Mouse (Mus musculus): ENCODE results near the gene Enpp6.

Enpp6 gene

DNA sequence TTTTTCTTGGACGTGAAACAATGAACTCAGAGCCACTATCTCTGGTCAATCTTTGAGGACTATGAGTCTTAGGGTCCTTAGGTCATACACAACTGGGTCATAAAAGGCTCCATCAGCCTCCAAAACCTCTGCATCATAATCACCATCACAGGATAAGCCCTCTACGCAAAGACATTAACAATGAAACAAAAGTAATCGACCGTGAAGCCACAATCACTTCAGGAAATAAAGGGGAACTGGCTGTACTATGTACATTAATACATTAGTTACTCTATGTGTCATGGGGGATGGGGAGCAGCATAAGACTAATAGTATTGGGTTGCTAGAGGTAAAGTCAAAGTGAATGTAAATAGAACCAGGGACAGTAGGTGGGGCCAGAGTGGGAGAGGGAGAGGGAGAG is 59.7 kb downstream of the Enpp6 start:
- in situ Hi-C loops (cut with MboI; ENCODE audit: low pct_unique_long_range_greater_than_20kb in 1 of 2, low sequenced_read_pairs in 2 of 2, unreplicated experiment in 1 of 2), result no loop called here

DNA sequence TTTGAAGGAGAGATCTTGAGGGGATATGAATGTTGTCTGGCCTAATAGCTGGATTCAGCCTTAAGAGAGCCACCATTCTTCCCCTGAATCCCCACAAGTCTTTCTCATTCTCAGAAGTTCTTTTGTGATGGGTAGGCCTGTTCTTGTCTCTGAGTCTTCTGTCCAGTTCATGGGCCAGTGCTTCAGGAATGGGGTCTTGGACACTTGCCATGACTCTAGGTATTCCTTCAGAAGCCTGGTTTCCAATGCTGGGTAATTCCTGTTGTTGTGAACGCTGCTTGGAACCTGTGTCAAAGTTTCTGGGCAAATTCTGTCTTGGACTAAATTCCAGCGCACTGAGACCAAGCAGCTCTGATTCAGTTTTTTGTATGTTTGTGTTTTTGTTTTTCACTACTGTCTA is 60.5 kb downstream of the Enpp6 start:
- in situ Hi-C loops (cut with MboI; ENCODE audit: low pct_unique_long_range_greater_than_20kb in 1 of 2, low sequenced_read_pairs in 2 of 2, unreplicated experiment in 1 of 2), result no loop called here

DNA sequence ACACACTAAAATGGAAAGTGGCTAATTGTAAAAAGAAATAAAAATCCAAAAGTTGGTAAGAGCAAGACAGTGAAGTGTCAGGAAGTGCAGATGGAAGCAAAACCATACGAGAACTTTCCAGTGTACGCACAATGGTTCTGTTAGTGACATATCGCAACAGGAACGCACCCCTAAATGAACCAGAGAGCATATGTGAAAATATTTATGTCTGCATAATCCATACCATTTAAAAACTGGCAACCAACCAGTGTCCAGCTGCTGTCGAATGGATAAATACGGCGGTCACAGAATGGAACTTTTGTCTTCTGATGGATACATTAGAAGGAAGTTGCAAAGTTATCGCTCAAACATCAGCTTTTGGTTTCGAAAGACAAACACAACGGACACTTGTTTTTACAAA is 61.9 kb downstream of the Enpp6 start:
- in situ Hi-C loops (cut with MboI; ENCODE audit: low pct_unique_long_range_greater_than_20kb in 1 of 2, low sequenced_read_pairs in 2 of 2, unreplicated experiment in 1 of 2), result no loop called here

DNA sequence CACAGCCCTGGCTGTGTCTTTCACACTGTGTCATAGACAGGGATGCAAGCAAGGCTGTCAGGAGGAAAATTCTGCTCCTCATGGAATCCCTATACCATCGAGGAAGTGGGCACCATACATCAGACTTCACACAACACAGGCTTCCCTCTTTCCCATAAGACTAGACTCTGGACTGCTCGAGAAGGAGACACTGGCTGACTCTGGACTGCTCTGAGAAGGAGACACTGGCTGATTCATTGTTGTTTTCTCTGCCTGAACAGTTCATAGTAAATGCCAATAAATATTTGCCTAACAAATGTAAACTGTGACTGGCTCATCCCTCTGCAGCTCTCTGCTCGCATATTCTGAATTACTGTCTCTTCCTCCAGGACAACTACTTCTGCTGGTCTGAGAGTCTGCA is 66.0 kb downstream of the Enpp6 start:
- in situ Hi-C loops (cut with MboI; ENCODE audit: low pct_unique_long_range_greater_than_20kb in 1 of 2, low sequenced_read_pairs in 2 of 2, unreplicated experiment in 1 of 2), result no loop called here

DNA sequence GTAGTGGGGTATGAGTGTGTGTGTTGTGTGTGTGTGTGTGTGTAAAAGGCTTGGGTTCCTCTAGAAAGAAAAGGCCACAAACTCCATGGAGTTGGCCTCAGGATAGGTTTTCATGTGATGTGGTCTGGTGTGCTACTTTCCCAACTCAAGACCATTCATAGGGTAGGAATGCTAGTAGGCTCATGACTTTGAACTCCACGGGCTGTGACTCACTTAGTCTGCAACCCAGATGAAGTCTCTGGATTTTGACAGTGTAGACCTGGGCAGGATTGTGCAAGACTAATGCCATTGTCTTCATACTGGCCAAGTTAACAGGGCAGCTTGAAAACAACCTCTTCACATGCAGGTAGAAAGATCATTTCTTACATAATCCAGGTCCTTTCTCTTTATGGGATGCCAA is 69.4 kb downstream of the Enpp6 start:
- in situ Hi-C loops (cut with MboI; ENCODE audit: low pct_unique_long_range_greater_than_20kb in 1 of 2, low sequenced_read_pairs in 2 of 2, unreplicated experiment in 1 of 2), result no loop called here

DNA sequence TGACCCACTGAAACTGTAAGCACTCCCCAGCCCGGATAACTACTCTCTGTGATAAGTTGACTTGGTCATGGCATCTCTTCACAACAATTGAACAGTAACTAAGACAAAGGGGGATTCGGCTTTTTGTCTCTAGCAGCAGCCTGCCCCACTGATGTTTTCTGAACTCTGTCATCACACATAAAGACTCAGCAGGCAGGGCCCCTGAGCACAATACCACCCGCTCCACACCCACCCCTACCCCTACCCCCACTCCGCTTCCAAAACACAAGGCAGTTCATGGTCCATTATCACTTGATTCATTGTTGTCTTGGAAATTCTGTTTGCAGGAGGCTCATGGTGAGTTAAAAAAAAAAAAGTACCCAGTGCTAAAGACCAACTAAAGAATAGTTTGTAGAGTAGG is 71.8 kb downstream of the Enpp6 start:
- in situ Hi-C loops (cut with MboI; ENCODE audit: low pct_unique_long_range_greater_than_20kb in 1 of 2, low sequenced_read_pairs in 2 of 2, unreplicated experiment in 1 of 2), result no loop called here

DNA sequence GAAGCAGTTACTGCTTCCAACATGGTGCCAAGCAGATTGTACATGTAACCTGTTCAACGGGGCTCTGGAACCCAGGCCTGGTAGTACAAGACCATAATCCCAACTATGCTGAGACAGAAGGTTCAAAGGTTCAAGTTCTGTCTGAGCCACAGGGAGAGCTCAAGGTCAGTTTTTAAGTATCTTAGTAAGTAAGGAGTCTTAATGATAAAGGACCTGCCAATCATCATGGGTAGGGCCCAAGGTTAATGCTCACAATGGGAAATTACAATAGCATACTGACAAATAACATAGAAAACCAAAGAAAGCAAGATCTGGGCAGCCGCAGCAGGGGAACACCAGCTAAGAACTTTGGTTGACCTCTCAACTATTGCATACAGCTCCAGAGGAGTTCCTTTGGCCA is 72.3 kb downstream of the Enpp6 start:
- in situ Hi-C loops (cut with MboI; ENCODE audit: low pct_unique_long_range_greater_than_20kb in 1 of 2, low sequenced_read_pairs in 2 of 2, unreplicated experiment in 1 of 2), result no loop called here

DNA sequence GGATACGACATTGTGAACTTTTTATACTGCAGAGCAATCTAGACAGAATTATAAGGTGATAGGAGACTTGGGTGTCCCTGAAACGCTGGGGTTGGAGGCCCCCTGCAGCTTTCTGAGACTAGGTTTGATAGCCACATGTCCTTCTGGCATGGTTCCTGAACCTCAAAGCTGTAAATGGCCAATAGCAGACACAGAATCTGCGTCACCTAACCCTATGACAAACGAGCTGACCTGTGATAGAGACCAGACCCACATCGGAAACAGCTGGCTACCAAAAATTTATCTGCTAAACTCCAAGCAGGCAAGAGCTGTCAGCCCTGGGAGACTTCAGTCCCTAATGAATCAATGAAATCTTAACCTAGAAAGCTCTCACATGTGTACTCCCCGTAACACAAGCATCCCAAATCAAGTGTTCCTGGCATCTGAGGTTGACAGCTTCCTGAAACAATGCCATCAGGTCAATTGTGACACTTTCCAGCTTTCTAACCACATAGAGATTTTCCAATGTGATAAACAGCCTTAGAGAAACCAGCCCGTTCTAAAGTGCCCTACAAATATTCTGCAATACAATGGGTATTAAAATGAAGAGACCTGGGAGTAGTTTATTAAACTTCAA is 74.5 kb downstream of the Enpp6 start:
- in situ Hi-C loops (cut with MboI; ENCODE audit: low pct_unique_long_range_greater_than_20kb in 1 of 2, low sequenced_read_pairs in 2 of 2, unreplicated experiment in 1 of 2), result no loop called here

DNA sequence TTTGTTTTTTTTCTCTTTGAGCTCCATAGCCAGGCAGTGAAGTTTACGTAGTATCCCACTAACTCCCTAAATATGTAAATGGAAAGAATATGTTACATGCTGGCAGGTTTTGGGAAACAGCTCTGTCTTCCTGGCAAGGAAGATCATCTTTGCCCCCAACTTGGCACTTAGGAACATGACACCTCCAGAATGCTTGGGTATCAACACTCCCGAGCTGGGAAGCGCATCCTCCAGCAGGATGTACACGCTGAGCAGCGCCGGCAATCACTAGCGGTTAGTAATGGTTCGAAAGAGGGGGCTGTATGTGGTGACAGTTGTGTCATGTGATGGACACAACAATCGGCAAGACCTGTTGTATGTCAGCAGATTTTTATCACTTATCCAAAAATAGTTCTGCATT is 80.4 kb downstream of the Enpp6 start:
- in situ Hi-C loops (cut with MboI; ENCODE audit: low pct_unique_long_range_greater_than_20kb in 1 of 2, low sequenced_read_pairs in 2 of 2, unreplicated experiment in 1 of 2), result no loop called here

DNA sequence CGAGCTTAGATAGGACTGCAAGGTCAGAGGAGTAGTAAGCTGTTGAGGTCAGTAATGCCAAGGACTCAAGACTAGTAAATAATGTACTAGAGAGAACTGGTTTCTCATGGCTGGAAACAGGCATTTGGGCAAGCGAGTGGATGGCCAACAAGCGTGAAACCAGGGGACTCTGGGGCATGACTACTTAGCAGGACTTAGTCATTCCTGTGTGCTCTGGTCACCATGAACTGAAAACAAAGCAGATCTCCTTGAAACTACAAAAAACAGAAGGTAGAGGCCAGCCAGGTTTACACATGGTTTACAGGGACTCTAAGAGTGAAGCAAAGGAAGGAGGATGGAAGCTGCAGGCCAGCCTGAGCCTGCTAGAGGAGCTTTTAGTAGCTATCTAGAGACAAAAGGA is 82.9 kb downstream of the Enpp6 start:
- in situ Hi-C loops (cut with MboI; ENCODE audit: low pct_unique_long_range_greater_than_20kb in 1 of 2, low sequenced_read_pairs in 2 of 2, unreplicated experiment in 1 of 2), result no loop called here

DNA sequence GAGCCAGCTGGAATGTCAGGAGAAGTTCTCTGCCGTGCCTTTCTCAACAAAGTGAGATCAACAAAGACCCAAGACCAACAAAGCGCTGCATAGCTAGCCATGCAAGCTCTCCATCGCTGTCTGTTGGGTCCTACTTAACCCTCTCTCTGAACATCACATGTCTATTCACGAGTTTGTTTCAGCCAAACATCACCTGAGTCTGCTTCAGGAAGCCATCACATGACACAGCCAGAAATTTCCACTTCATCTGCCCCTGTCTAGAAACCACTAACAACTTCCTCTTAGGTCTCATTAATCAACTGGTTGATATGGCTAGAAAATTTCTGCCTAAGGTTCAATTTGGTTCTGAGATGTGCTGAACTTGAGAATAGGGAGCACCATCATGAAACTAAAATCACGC is 85.3 kb downstream of the Enpp6 start:
- in situ Hi-C loops (cut with MboI; ENCODE audit: low pct_unique_long_range_greater_than_20kb in 1 of 2, low sequenced_read_pairs in 2 of 2, unreplicated experiment in 1 of 2), result no loop called here

DNA sequence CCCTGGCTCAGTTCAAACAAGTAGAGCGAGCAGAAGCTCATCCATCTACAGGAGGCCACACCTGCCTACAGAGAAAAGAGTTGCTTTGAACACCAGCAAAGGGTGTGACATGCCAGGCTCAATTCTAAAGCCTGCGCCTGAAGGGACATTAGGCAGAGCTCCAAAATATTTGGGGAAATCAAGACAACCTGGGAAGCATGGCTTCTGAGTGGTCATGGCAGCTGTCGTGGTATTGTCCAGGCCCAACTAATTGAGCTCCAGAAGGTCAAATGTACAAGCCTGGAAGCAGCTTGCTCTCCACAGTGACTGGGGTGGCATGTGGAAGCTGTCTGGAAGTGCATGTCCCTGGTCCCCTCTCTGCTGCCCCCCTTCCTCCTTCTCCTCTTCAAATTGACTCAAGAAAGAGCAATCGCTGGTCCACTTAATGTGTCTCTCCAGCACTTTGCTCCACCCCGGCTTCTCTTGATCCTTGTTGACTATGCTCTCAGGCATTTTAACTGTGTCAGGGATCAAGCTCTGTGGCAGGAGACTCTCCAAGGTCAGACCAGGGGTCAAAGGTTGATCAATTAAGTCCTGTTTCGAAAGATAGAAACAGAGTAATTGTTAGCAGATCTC is 89.4 kb downstream of the Enpp6 start:
- in situ Hi-C loops (cut with MboI; ENCODE audit: low pct_unique_long_range_greater_than_20kb in 1 of 2, low sequenced_read_pairs in 2 of 2, unreplicated experiment in 1 of 2), result no loop called here

DNA sequence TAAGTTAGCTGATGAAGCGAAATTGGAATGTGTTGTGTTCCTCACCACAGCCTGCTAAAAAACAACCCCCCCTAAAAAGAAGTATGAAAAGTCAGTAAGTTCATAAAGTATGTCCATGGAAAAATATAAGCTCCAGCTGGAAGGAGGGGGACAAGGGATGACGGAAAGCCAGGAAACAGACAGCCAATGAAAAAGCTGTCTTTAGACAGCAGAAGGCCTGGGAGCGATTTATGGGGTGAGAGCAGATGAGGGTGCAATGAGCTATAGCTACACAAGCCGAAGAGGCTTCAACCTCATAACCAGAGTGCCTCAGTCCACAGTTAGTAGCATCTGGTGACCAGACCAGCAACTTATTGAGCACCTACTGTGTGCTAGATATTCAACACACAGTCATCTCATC is 93.3 kb downstream of the Enpp6 start:
- in situ Hi-C loops (cut with MboI; ENCODE audit: low pct_unique_long_range_greater_than_20kb in 1 of 2, low sequenced_read_pairs in 2 of 2, unreplicated experiment in 1 of 2), result no loop called here

DNA sequence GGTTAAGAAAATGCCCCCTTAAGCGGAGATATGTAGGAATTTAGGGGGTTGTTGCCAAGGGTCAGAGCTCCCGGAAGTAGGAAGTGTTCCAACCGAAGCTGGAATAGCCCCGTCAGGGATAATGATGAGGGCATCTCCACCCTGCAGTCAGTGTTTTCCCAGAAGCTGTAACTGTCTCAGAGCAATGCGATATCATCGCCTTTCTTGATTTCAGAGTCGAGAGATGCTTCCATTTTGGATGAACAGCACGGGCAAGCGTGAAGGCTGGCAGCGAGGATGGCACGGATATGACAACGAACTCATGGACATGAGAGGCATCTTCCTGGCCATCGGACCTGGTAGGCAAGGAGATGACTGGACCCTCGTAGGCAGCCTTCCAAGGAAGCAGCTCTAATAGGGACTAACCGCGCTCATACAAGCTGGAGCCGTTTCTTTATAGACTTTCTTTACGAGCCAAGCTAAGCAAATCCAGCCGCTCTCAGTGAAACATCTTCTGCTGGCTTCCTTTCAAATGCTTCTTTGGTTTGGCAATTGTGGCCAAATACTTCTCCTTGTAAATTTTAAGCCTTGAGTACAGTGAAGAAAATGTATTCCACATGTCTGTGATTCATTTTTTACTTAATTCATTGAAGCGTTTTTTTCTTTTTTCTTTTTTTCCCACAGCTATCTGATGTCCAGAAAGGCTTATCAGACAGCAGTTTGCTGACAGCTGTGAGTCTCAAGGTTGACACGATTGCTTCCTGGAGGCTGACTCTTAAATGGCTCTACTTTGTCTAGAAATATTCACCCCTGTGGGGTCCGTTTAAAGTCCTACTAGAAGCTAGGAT is 95.7 kb downstream of the Enpp6 start:
- in situ Hi-C loops (cut with MboI; ENCODE audit: low pct_unique_long_range_greater_than_20kb in 1 of 2, low sequenced_read_pairs in 2 of 2, unreplicated experiment in 1 of 2), result no loop called here

DNA sequence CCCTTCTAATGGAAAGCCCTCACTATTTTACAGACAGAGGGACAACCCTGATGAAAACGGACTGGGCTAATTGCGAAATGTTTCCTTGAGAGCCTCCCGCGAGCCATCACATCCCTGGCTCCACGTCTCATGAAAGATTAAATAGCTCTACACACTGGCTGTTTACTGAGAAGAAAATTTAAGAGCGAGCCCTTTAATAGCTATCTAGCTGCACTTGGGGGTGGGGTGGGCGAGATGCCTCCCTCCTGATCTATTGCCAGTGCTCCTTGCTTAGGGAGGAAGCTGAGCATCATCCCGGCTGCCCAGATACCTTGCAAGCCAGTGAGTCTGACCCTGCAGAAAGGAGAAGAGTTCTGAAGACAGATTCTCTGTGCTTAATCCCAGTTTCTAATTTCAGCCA is 103.3 kb downstream of the Enpp6 start:
- in situ Hi-C loops (cut with MboI; ENCODE audit: low pct_unique_long_range_greater_than_20kb in 1 of 2, low sequenced_read_pairs in 2 of 2, unreplicated experiment in 1 of 2), result no loop called here

DNA sequence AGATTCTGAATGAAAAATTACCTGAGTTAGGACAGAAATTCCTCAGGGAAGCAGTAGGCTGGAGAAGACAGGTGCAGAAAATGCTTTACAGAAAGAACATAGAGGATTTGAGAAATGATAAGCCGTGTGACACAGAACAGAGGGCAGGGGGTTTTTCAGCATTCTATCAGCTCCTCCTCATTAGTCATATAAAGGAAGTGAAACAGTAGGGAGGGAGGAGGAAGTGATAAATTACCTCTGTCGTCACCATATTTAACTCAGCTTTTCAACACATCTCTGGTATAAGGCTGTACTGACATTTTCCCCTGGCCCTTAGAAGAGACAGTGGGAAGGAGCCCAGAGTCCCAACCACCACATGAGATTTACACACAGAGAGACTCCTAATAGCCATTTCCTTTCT is 118.9 kb downstream of the Enpp6 start:
- in situ Hi-C loops (cut with MboI; ENCODE audit: low pct_unique_long_range_greater_than_20kb in 1 of 2, low sequenced_read_pairs in 2 of 2, unreplicated experiment in 1 of 2), result no loop called here

DNA sequence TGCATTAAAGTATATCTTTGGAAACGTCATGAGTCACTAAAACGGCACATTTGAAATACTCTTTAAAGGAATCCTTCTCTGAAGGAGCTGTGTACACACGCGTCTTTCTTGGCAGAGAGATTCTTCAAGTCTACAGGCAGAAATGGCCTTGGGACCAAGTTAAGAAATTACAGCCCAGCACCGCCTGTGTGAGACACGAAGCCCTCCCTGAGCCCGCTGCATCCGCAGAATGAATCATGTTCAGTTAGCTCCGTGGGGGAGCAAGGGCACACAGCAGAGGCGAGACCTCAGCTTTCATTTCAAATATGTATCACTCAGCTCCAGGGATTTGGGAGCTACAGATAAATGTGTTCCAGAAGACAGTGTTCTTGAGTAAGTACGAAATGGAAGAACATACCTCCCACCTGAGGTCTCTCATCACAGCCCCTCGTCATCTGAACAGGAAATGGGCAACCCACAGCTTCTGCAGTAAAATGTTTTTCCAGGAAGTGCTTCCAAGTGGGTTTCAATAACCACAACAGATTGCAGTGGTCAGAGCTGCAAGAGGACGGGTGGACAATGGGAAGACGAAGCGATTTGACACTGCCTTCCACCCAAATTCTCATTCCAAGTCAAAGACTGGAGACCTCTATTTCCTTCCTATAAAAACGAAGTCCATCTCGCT is 127.6 kb downstream of the Enpp6 start:
- in situ Hi-C loops (cut with MboI; ENCODE audit: low pct_unique_long_range_greater_than_20kb in 1 of 2, low sequenced_read_pairs in 2 of 2, unreplicated experiment in 1 of 2), result no loop called here

DNA sequence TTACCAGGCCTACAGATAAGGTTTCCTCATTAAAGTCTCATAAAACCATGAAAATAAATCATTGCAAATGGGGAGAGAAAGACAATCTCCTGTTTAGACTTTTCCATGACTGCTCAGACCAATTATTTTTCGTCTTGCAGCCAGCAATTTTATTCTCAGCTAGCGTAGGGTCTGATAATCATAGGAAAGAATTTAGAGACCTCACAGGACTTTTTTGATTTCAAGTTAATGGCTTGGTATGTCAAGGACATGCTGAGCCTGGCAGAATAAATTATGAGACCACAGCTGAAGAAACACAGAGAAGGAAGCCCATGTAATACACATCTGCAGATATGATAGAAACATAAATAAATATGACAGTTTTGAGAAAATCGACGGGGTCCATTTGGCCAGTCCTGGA is 130.6 kb downstream of the Enpp6 start:
- in situ Hi-C loops (cut with MboI; ENCODE audit: low pct_unique_long_range_greater_than_20kb in 1 of 2, low sequenced_read_pairs in 2 of 2, unreplicated experiment in 1 of 2), result no loop called here

DNA sequence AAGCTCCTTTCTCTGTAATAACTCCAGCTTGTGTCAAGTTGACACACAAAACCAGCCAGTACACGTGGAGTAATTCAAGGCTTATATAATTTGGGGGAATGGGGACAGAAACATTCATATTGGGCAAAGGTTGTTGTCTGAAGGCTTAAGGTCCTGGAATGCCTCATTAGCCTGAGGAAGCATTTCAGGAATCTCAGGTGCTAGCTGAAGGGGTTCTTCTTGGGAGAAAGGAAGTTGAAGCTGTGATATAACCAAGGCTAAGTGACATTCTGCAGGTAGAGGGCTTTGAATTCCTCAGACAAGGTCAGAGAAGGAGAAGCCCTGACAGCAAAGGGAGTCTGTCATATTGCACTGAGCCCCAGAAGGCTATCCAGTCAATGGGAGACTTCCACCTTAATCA is 133.2 kb downstream of the Enpp6 start:
- in situ Hi-C loops (cut with MboI; ENCODE audit: low pct_unique_long_range_greater_than_20kb in 1 of 2, low sequenced_read_pairs in 2 of 2, unreplicated experiment in 1 of 2), result no loop called here
